Mouse (Mus musculus) skeletal muscle tissue, adult 2 months (tissue): ENCODE results near the gene Zc3h14.
A peak's percentile ranks its signal among the peaks of the same experiment; 100 is the strongest.

ENCODE experiments used
- DNase-seq: peaks from one replicate; pipeline ENCODE4 v3.0.0-alpha.2; 2012; ENCODE audit warnings: low read depth, low spot score

Gene Zc3h14

DNA sequence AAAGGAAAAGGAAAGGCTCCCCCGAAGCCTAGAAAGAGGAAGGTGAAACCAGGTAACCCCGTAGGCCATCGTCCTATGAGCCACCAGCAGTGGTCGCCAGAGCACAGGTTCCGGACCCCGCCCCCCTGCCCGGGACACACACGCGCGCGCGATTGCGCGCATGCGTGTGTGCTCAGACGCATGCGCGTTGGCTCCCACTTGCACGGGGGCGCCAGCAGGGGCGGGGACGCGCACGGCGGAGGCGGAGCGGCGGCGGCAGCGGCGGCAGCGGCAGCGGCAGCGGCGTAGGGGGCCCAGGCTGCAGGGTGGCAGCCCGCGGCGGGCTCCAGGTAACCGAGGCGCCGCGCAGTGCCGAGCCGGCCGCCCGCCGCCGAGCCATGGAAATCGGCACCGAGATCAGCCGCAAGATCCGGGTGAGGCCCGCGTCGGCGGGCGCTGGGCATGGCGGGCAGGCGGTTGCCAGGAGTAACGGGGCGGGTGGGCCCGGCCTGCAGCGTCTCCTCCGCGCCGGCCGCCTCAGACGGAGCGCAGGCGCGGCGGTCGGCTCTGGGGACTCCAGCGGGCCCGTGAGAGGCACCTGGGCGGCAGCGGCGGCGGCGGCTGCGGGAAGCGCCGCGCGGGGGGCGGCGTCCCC is at the start of gene Zc3h14:
Zc3h14 (plus strand) TSS at position 219 of the 634 bp plus-strand sequence.
- peak; percentile 96 for DNase-seq

DNA sequence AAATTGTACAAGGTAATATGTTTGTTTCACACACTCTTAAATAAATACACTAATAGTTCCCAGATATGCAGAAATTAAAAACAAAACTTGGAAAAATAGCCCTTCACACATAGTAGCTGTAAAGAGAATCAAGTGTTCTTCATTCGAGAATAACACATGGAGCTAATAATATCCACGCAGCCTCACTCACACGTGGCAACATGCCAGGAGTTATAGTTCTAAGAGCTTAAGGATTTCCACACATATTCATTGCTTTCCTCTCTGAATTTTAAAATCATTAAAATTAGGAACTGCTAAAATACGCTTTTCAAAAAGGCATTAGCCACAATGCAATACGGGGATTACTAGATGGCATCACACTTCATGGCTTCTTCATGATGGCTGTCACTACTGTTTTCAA is 49.6 kb upstream of the Zc3h14 start:
- no peak for DNase-seq

GRCm38 (mm10) chr12:98701564-98701963 is 45.2 kb upstream of the Zc3h14 start:
- DNase-seq = no peak

DNA sequence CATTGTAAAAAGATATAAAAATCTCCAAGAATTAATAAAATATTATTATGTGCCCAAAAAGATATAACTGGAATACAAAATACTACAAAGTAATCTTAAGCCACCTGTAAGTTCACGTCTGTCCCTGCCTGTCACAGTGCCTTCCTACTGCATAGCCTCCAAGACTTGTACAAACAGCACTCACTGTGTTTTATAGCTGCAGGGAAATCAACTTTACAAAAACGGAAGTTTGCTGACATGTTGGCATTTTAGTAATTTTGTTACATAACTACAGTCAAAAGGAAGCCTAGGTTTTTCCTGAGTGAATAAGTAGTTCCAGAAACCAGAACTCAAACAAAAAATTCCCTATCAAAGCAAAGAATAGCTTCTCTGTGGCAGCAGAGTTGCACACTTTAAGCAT is 43.2 kb upstream of the Zc3h14 start:
- no peak for DNase-seq

GRCm38 (mm10) chr12:98703961-98704360 is 42.8 kb upstream of the Zc3h14 start:
- no peak for DNase-seq

- DNase-seq = no peak
These were observed 33.9 kb upstream of the Zc3h14 start for GRCm38 (mm10) chr12:98712819-98713218.

- no peak for DNase-seq
These were observed 33.1 kb upstream of the Zc3h14 start for GRCm38 (mm10) chr12:98713621-98714103.

GRCm38 (mm10) chr12:98714757-98715156 is 32.0 kb upstream of the Zc3h14 start:
- no peak for DNase-seq

DNA sequence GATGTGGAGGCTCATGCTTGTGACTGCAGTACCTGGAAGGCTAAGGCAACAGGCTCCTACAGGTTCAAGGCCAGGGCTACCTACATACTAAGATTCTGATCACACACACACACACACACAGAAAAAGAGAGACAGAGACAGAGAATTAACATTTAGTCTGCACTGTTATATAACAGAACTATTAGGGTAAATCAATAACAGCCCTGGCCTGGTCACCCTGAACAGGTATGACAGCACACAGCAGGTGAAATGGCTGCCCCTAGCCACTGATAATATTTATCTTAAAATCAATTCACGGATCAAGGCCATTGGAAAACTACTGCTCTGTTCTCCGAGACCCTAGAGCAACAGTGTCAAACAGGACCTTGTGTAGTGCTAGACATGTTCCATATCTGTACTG is 30.6 kb upstream of the Zc3h14 start:
- no peak for DNase-seq

DNA sequence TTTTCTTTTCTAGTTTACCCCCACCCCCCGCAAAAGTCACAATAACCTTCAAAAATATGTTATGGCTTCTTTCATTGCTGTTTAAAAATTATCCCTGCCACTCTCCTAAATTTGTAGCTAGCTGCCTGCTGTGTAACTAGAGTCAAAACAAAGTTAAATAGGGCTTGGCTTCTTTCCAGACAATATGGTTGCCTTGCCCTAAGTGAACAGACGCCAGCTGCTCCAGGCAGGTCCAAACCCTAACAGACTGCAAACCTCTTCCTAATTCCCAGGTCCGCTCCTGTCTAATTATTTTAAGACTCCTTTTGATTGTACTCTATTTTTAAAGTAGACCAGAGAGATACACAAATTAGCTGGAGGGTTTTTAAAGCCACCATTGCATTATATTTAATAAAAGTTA is 26.1 kb upstream of the Zc3h14 start:
- peak; percentile 42 for DNase-seq

GRCm38 (mm10) chr12:98721030-98721429 is 25.7 kb upstream of the Zc3h14 start:
- DNase-seq = no peak

- no peak for DNase-seq
These were observed 22.5 kb upstream of the Zc3h14 start for GRCm38 (mm10) chr12:98724224-98724623.

GRCm38 (mm10) chr12:98724976-98725375 is 21.8 kb upstream of the Zc3h14 start:
- no peak for DNase-seq

GRCm38 (mm10) chr12:98726078-98726477 is 20.7 kb upstream of the Zc3h14 start:
- DNase-seq = no peak

DNA sequence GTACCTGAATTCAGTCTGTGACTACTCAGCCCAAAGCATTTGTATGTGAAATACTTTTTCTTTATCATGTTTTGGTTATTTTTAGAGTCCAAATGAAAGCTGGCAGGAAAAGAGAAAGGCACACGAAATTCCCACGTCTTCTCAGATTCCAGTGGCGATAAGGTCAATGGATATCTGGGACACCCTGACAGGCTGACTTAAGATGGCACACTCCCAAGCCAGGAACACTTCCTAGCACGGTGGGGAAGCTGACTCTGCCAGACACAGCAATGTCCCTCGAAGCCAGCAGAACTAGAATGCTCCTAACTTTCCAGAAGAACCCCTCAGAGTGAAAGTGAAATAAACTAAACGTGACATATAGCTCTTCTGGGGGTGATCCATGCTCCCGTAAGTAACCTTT is 19.6 kb upstream of the Zc3h14 start:
- no peak for DNase-seq

DNA sequence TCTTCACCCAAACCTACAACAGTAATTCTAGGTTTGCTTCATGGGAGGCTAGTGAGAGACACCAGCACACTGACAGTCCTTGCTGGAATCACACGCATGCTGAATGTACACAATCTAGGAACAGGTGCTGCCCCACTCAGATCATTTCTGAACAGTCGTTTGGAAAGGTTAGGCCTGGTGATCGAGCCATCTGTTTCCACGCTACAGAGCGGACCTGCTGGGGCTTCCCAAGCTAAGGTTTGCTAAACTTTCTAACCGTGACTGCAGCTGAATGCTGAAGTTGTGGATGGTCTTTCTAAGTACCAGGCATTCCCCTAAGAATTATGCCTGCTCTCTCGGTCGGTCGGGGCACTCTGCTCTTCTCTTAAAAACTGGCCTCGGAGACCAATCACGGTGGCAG is 16.1 kb upstream of the Zc3h14 start:
- no peak for DNase-seq

DNA sequence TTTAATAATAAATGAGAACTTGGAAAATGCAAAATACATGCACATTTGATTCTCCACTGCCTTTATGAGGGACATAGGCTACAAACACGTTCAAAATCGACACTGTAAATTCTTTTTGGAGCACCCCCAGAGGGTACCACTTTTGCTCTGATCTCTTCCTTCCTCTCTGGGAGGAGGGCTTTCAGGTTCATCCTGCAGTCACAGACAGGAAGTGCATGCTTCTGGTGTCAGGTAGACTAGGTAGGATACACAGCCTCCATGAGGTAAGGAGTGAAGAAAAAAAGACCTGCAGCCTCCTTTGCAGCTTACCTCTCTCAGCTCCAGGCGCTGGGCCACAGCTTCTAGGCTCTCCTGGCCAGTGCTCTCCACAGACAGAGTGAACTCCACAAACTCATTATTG is 13.6 kb upstream of the Zc3h14 start:
- DNase-seq = no peak

GRCm38 (mm10) chr12:98733776-98734175 is 13.0 kb upstream of the Zc3h14 start:
- DNase-seq = no peak

DNA sequence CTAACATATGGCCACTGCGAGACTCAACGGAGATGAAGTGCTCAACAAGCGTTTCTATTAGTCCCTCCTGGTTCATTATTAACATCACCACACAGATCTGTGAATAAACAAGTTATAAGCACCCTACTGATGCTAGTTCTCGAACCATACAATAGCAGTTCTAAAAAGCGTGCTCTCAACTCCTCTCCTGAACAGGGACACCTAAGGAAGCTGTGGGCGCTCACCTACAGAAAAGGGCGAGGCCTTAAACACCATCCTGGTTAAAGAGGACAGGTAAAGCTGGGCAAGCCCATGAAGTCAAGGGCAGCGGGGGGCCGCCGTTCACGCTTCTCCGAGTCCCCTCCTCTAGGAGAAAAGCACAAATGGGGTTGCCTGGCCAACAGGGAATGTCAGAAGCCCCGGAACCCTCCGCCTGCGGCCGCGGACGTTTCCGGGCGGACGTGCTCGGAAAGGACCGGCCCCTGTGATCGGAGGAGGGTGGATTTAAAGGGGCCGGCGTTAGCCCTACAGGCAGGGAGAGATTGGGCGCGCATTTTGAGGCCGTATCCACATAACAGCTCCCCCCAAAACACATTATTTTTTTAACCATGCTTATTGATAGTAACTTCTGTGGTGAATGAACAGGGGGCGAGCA is 12.4 kb upstream of the Zc3h14 start:
- DNase-seq = peak; percentile 52

DNA sequence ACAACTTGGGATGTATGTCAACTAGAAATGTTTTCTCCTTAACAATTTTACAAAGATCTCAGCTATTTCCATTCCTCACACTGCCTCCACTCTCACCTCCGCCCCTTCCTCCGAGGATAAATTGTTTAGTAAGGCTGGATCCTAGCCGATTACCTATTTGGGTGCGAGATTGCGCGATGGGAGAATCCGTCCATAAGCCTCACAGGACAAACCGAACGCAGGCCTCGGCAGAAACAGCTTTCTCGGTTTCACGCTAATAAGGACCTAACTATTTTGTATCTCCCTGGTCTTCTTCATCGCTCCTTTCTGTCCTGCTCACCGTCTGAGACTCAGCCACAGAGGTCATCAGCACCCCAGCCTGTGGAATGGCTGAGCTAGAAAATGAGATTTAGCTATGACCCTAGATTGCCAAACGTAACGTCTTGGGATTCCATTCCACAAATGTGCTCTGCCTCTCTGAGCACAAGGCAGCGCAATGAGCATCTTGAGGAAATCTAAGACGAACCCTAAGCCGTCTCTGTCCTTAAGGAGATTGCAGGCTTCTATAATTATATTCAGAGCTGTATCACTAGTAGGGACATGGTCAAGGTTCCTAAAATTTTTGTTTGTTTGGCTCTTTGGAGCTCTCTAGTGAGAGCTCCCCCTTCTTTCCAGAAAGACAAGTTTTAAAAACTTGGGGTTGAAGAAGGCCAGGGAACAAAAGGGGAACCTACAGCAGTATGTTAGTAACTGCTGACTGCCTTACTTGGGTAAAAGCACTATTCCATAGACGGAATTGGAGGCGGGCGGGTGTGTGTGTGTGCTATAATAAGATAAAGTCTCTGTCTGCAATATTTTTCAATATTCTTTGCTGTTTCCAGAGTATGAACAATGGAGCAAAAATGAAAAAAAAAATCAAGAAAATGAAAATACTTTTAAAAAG is 11.6 kb upstream of the Zc3h14 start:
- no peak for DNase-seq

- DNase-seq = no peak
These were observed 9.6 kb upstream of the Zc3h14 start, which contains the start of gene Ptpn21 for GRCm38 (mm10) chr12:98736951-98737800. Ptpn21 (minus strand) TSS chr12:98737405.
